Mouse (Mus musculus) CH12.LX (cell line): ENCODE measurements around the gene Prkag1. TPM values are rescaled to one million over a fixed set of nuclear protein-coding genes. Genes with fewer than 3 reads are reported as not detected.
A peak's percentile ranks its signal among the peaks of the same experiment; 100 is the strongest.

Experiments used
- DNase-seq: peaks from one replicate; pipeline ENCODE4 v3.0.0-alpha.2; 2013; ENCODE audit errors: extremely low read depth
- H3K27ac ChIP-seq: 2 replicates; pipeline ENCODE4 v1.5.1; 2012; ENCODE audit warnings: low read depth, mild to moderate bottlenecking, control low read depth, moderate library complexity; ENCODE audit not compliant: insufficient read depth
- H3K27me3 ChIP-seq: replicated peaks from 2 replicates; pipeline ENCODE3; 2012; ENCODE audit warnings: inconsistent platforms
- H3K36me3 ChIP-seq, 2 experiments: replicated peaks in 1 of 2; 2 replicates each; pipeline versions ENCODE3 to v1.6.1; 2012; ENCODE audit warnings: inconsistent platforms in 1 of 2, low read length in 1 of 2, mild to moderate bottlenecking in 1 of 2, mixed read lengths in 1 of 2, moderate library complexity in 1 of 2; ENCODE audit not compliant: control insufficient read depth in 1 of 2, insufficient read depth in 1 of 2
- H3K4me1 ChIP-seq, 2 experiments: 2 replicates each; pipeline ENCODE4 v1.6.1; 2012; ENCODE audit warnings: inconsistent platforms in 1 of 2, moderate library complexity in 1 of 2; ENCODE audit not compliant: insufficient read depth in 2 of 2, control insufficient read depth in 1 of 2
- H3K4me2 ChIP-seq: 2 replicates; pipeline ENCODE4 v1.6.1; 2012; ENCODE audit warnings: low read depth, mild to moderate bottlenecking, control low read depth; ENCODE audit not compliant: poor library complexity, insufficient read depth, severe bottlenecking
- H3K4me3 ChIP-seq, 3 experiments: fragments of 150-350 bp in 1 of 3; sonication (generic) in 1 of 3; replicated peaks in 1 of 3; 2 replicates each; pipeline versions ENCODE3 to v1.5.1; 2011 to 2012; ENCODE audit warnings: low read depth in 2 of 3, low read length in 2 of 3, mild to moderate bottlenecking in 2 of 3, moderate library complexity in 2 of 3, control low read depth in 1 of 3, improper control_type of control experiment in 1 of 3, inconsistent platforms in 1 of 3, mixed read lengths in 1 of 3; ENCODE audit not compliant: poor library complexity in 1 of 3
- H3K79me2 ChIP-seq: replicated peaks from 2 replicates; pipeline ENCODE4 v1.6.1; 2012; ENCODE audit warnings: mild to moderate bottlenecking, moderate library complexity; ENCODE audit not compliant: control insufficient read depth, poor library complexity, insufficient read depth, severe bottlenecking; ENCODE audit errors: extremely low read depth
- H3K9ac ChIP-seq: 2 replicates; pipeline ENCODE4 v1.6.1; 2012; ENCODE audit warnings: low read depth, mild to moderate bottlenecking, control low read depth, moderate library complexity; ENCODE audit not compliant: insufficient read depth
- H3K9me3 ChIP-seq: replicated peaks from 2 replicates; pipeline ENCODE3; 2012; ENCODE audit warnings: low read length, inconsistent platforms, mixed read lengths
- BHLHE40 ChIP-seq: IDR thresholded peaks from 2 replicates; pipeline ENCODE4 v1.6.1; 2011; ENCODE audit warnings: mild to moderate bottlenecking, low read depth, low read length, improper control_type of control experiment
- CHD1 ChIP-seq: IDR thresholded peaks from 2 replicates; pipeline ENCODE4 v1.6.1; 2012; ENCODE audit warnings: low read depth, low read length, improper control_type of control experiment, inconsistent platforms
- CHD2 ChIP-seq: IDR thresholded peaks from 2 replicates; pipeline ENCODE4 v1.6.1; 2011; ENCODE audit warnings: low read length, improper control_type of control experiment
- E2F4 ChIP-seq: IDR thresholded peaks from 2 replicates; pipeline ENCODE4 v1.6.1; 2011; ENCODE audit warnings: low read depth, low read length, improper control_type of control experiment; ENCODE audit not compliant: insufficient replicate concordance
- ELF1 ChIP-seq: IDR thresholded peaks from 2 replicates; pipeline ENCODE4 v1.6.1; 2014; ENCODE audit warnings: low read depth, mild to moderate bottlenecking, inconsistent platforms, low read length, improper control_type of control experiment
- EP300 ChIP-seq: IDR thresholded peaks from 2 replicates; pipeline ENCODE4 v1.6.1; 2011; ENCODE audit warnings: low read length, improper control_type of control experiment
- GABPA ChIP-seq: IDR thresholded peaks from 2 replicates; pipeline ENCODE4 v1.6.1; 2012; ENCODE audit warnings: low read depth, low read length, improper control_type of control experiment, inconsistent platforms; ENCODE audit not compliant: insufficient replicate concordance
- HCFC1 ChIP-seq: IDR thresholded peaks from 2 replicates; pipeline ENCODE4 v1.6.1; 2012; ENCODE audit warnings: low read depth, mild to moderate bottlenecking, inconsistent platforms, low read length, improper control_type of control experiment
- IRF4 ChIP-seq: IDR thresholded peaks from 2 replicates; pipeline ENCODE4 v1.6.1; 2014; ENCODE audit warnings: low read depth, mild to moderate bottlenecking, inconsistent platforms, low read length, improper control_type of control experiment
- KAT2A ChIP-seq: IDR thresholded peaks from 2 replicates; pipeline ENCODE4 v1.6.1; 2012; ENCODE audit warnings: low read length, improper control_type of control experiment, inconsistent platforms; ENCODE audit not compliant: insufficient replicate concordance
- MAFK ChIP-seq: IDR thresholded peaks from 2 replicates; pipeline ENCODE4 v1.6.1; 2011; ENCODE audit warnings: low read length, improper control_type of control experiment; ENCODE audit not compliant: insufficient replicate concordance
- MAX ChIP-seq: IDR thresholded peaks from 2 replicates; pipeline ENCODE4 v1.6.1; 2011; ENCODE audit warnings: low read length, improper control_type of control experiment
- MAZ ChIP-seq: IDR thresholded peaks from 2 replicates; pipeline ENCODE4 v1.6.1; 2012; ENCODE audit warnings: low read depth, mild to moderate bottlenecking, inconsistent platforms, low read length, improper control_type of control experiment, moderate library complexity
- MXI1 ChIP-seq: IDR thresholded peaks from 2 replicates; pipeline ENCODE4 v1.6.1; 2011; ENCODE audit warnings: mild to moderate bottlenecking, low read depth, low read length, improper control_type of control experiment
- MYC ChIP-seq: IDR thresholded peaks from 2 replicates; pipeline ENCODE4 v1.6.1; 2011; ENCODE audit warnings: low read depth, mild to moderate bottlenecking, improper control_type of control experiment, low read length
- NRF1 ChIP-seq: IDR thresholded peaks from 2 replicates; pipeline ENCODE4 v1.6.1; 2014; ENCODE audit warnings: low read depth, mild to moderate bottlenecking, inconsistent platforms, low read length, improper control_type of control experiment, moderate library complexity
- PAX5 ChIP-seq: IDR thresholded peaks from 2 replicates; pipeline ENCODE4 v1.6.1; 2012; ENCODE audit warnings: low read length, inconsistent platforms, mixed read lengths
- POLR2A ChIP-seq: IDR thresholded peaks from 2 replicates; pipeline ENCODE4 v1.6.1; 2011; ENCODE audit warnings: low read depth, mild to moderate bottlenecking, improper control_type of control experiment, low read length
- POLR2AphosphoS2 ChIP-seq: IDR thresholded peaks from 2 replicates; pipeline ENCODE4 v1.6.1; 2011; ENCODE audit warnings: low read depth, low read length, improper control_type of control experiment
- SIN3A ChIP-seq: IDR thresholded peaks from 2 replicates; pipeline ENCODE4 v1.6.1; 2012; ENCODE audit warnings: low read length, improper control_type of control experiment, inconsistent platforms
- SMC3 ChIP-seq: IDR thresholded peaks from 2 replicates; pipeline ENCODE4 v1.6.1; 2011; ENCODE audit warnings: low read depth, low read length, improper control_type of control experiment
- TBP ChIP-seq: conservative IDR thresholded peaks from 2 replicates; pipeline ENCODE4 v1.6.1; 2011; ENCODE audit warnings: low read depth, low read length, improper control_type of control experiment
- TCF12 ChIP-seq: IDR thresholded peaks from 2 replicates; pipeline ENCODE4 v1.6.1; 2014; ENCODE audit warnings: low read depth, mild to moderate bottlenecking, inconsistent platforms, low read length, improper control_type of control experiment
- UBTF ChIP-seq: IDR thresholded peaks from 2 replicates; pipeline ENCODE4 v1.6.1; 2012; ENCODE audit warnings: low read depth, mild to moderate bottlenecking, inconsistent platforms, low read length, improper control_type of control experiment, moderate library complexity
- ZC3H11A ChIP-seq: IDR thresholded peaks from 2 replicates; pipeline ENCODE4 v1.6.1; 2012; ENCODE audit warnings: low read depth, mild to moderate bottlenecking, inconsistent platforms, low read length, improper control_type of control experiment
- ZKSCAN1 ChIP-seq: IDR thresholded peaks from 2 replicates; pipeline ENCODE4 v1.6.1; 2012; ENCODE audit warnings: low read depth, inconsistent platforms, low read length, improper control_type of control experiment, borderline replicate concordance
- ZMIZ1 ChIP-seq: IDR thresholded peaks from 2 replicates; pipeline ENCODE4 v1.6.1; 2012; ENCODE audit warnings: low read depth, mild to moderate bottlenecking, inconsistent platforms, low read length, improper control_type of control experiment
- ZNF384 ChIP-seq: IDR thresholded peaks from 2 replicates; pipeline ENCODE4 v1.6.1; 2012; ENCODE audit warnings: low read depth, low read length, improper control_type of control experiment, inconsistent platforms
- dilution Hi-C: fragments of 300-500 bp; cut with MboI; formaldehyde crosslinking; loops from 2 replicates; pipeline ENCODE4 v1.14.3; 2020; ENCODE audit warnings: low sequenced_read_pairs; ENCODE audit not compliant: extremely low pct_unique_long_range_greater_than_20kb, extremely low pct_ligation_motif_present
- in situ Hi-C: fragments of 300-500 bp; cut with MboI; formaldehyde crosslinking; loops from 3 replicates; pipeline ENCODE4 v1.14.3; 2019; ENCODE audit warnings: low sequenced_read_pairs, low pct_ligation_motif_present, low pct_unique_long_range_greater_than_20kb, mixed read lengths
- polyA plus RNA-seq: library from polyadenylated mRNA; unstranded; fragments of >175 nt; gene quantifications from 2 replicates; pipeline ENCODE4 v1.2.1, GENCODE M21; 2012; ENCODE audit warnings: low read depth; ENCODE audit not compliant: insufficient read length
- total RNA-seq, 2 experiments: library from RNA; depleted of rRNA; stranded (reverse); fragments of 300-350 nt in 1 of 2; fragments of >200 nt in 1 of 2; gene quantifications; 2 replicates each; pipeline ENCODE4 v1.2.3; 2012 to 2014

Prkag1 gene
- total and polyA plus RNA-seq, 3 experiments: 49.4 to 87.5 (median 66.1) TPM

GRCm38 (mm10) chr15:98868346-98869063 lies 37.2 kb upstream of the Prkag1 start:
- H3K4me1 ChIP-seq: peaks cover 6 to 36% of the 10 kb centered on the region in 2 experiments; a peak in 2 of 4 replicates
- H3K4me2 ChIP-seq: peak overlapping the region; percentile 97
- peak overlapping the region; percentile 71 to 94 (median 86) for H3K4me3 ChIP-seq
- H3K9me3 ChIP-seq: no peaks in the 10 kb centered on the region
- TF ChIP-seq MAX (no peak), NRF1 (no peak; the same call in 1 of the 2 replicates), POLR2AphosphoS2 (no peak), SMC3 (no peak), CHD1 (no peak), GABPA (no peak), POLR2A (no peak), ZMIZ1 (no peak), ZC3H11A (no peak), ZNF384 (no peak), MAFK (no peak), E2F4 (no peak), UBTF (no peak), PAX5 (no peak)
- peak overlapping the region; percentile 82 for H3K9ac ChIP-seq
- peaks cover 32 to 40% of the 10 kb centered on the region in 2 experiments for H3K36me3 ChIP-seq
- H3K79me2 ChIP-seq: peaks cover 64% of the 10 kb centered on the region
- in situ Hi-C loops: loop anchor here (5.0 kb wide), 1 partner anchor 36 kb away; the partner anchor contains the start of gene Prkag1
- no peak for DNase-seq
- H3K27ac ChIP-seq: 0 out of 2 replicates have a peak overlapping the region, but pooled peaks have one; percentile 5
- no peaks in the 10 kb centered on the region for H3K27me3 ChIP-seq
- dilution Hi-C loops: no loop called here

- peak; percentile 88 for DNase-seq
- in situ Hi-C loops (loop anchor here (5.0 kb wide), 1 partner anchor 35 kb away; the partner anchor contains the start of gene Prkag1), dilution Hi-C loops (no loop called here)
- Histone ChIP-seq H3K4me2 (peak overlapping the region; percentile 97), H3K36me3 (peaks cover 44 to 52% of the 10 kb centered on the region in 2 experiments), H3K27me3 (no peaks in the 10 kb centered on the region), H3K4me3 (peak overlapping the region; percentile 40 to 94 (median 86)), H3K27ac (no peak overlapping the region), H3K9ac (peak overlapping the region; percentile 82; the same call in 1 of the 2 replicates), H3K4me1 (peaks cover 6 to 30% of the 10 kb centered on the region in 2 experiments; a peak in 2 of 4 replicates), H3K9me3 (no peaks in the 10 kb centered on the region), H3K79me2 (peaks cover 64% of the 10 kb centered on the region)
- TF ChIP-seq SIN3A (peak; percentile 34; the same call in 1 of the 2 replicates), MAX (no peak), TCF12 (no peak), HCFC1 (peak; percentile 99), POLR2A (peak; percentile 23; the same call in 1 of the 2 replicates), ZC3H11A (no peak), NRF1 (peak; percentile 91), ZKSCAN1 (no peak), CHD2 (no peak), EP300 (no peak), MXI1 (peak; percentile 49; the same call in 1 of the 2 replicates), TBP (peak; percentile 49; the same call in 1 of the 2 replicates), KAT2A (peak; percentile 93; the same call in 1 of the 2 replicates), BHLHE40 (no peak), ELF1 (peak; percentile 90), MYC (peak; percentile 84), IRF4 (no peak), MAFK (no peak), E2F4 (no peak), PAX5 (no peak), MAZ (no peak), GABPA (peak; percentile 32; the same call in 1 of the 2 replicates), UBTF (no peak)
Observed at GRCm38 (mm10) chr15:98867321-98867720, 36.0 kb upstream of the Prkag1 start.
